Mouse (Mus musculus): ENCODE measurements at regions not wholly inside any gene's neighbourhood (a gene's known extent, or its start where the extent isn't known, plus 50 kb on each side); places are given as distances from the start of the nearest gene placed in this dataset.

GRCm38 (mm10) chr6:54754810-54755209, 61.9 kb upstream of the Znrf2 start:
- no peak for DNase-seq (ENCODE audit: low read depth)

GRCm38 (mm10) chr6:54757511-54757911, 59.2 kb upstream of the Znrf2 start:
- no peak for DNase-seq (ENCODE audit: low read depth)

- no peak for DNase-seq (ENCODE audit: low read depth)
These were observed 58.6 kb upstream of the Znrf2 start for GRCm38 (mm10) chr6:54758112-54758511.

GRCm38 (mm10) chr6:54759263-54759662, 57.5 kb upstream of the Znrf2 start:
- DNase-seq (ENCODE audit: low read depth): no peak

GRCm38 (mm10) chr6:54759942-54760498, 56.7 kb upstream of the Znrf2 start:
- peak; percentile 85 for DNase-seq (ENCODE audit: low read depth)

- no peak for DNase-seq (ENCODE audit: low read depth)
These were observed 56.2 kb upstream of the Znrf2 start for GRCm38 (mm10) chr6:54760541-54760940.

- no peak for DNase-seq (ENCODE audit: low read depth)
These were observed 54.7 kb upstream of the Znrf2 start for GRCm38 (mm10) chr6:54762021-54762420.

- DNase-seq (ENCODE audit: low read depth): no peak
These were observed 54.2 kb upstream of the Znrf2 start for GRCm38 (mm10) chr6:54762499-54762898.

GRCm38 (mm10) chr6:54763669-54764068, 53.0 kb upstream of the Znrf2 start:
- no peak for DNase-seq (ENCODE audit: low read depth)

- no peak for DNase-seq (ENCODE audit: low read depth)
These were observed 51.0 kb upstream of the Znrf2 start for GRCm38 (mm10) chr6:54765715-54766114.

GRCm38 (mm10) chr6:54766485-54767112, 50.1 kb upstream of the Znrf2 start:
- DNase-seq (ENCODE audit: low read depth): peak; percentile 78
